Mouse (Mus musculus) embryonic facial prominence, embryonic 11.5 days (tissue): ENCODE results near the gene Kpnb1. TPM values are rescaled to one million over a fixed set of nuclear protein-coding genes. Genes with fewer than 3 reads are reported as not detected.

Experiments
- ATAC-seq: fragments of 200-750 bp; cut with Nextera tagmentation; replicated peaks from 2 replicates; pipeline ENCODE4 v1.8.0; 2017; ENCODE audit warnings: low read depth; ENCODE audit not compliant: insufficient number of reproducible peaks, low FRiP score, low TSS enrichment
- DNase-seq: peaks from one replicate; pipeline ENCODE4 v3.0.0-alpha.2; 2015; ENCODE audit warnings: low spot score
- H3K27ac ChIP-seq: fragments of 300-500 bp; sonication (generic); replicated peaks from 2 replicates; pipeline ENCODE4 v1.5.1; 2014; ENCODE audit warnings: mild to moderate bottlenecking, low read depth, low read length, control low read depth
- H3K27me3 ChIP-seq: fragments of 300-500 bp; sonication (generic); 2 replicates; pipeline ENCODE4 v1.6.1; 2014; ENCODE audit warnings: mild to moderate bottlenecking, low read length, moderate library complexity, mixed read lengths; ENCODE audit not compliant: control insufficient read depth, insufficient read depth
- H3K36me3 ChIP-seq: fragments of 300-500 bp; sonication (generic); replicated peaks from 2 replicates; pipeline ENCODE4 v1.6.1; 2014; ENCODE audit warnings: low read depth, mild to moderate bottlenecking, low read length, moderate library complexity, mixed read lengths; ENCODE audit not compliant: control insufficient read depth, insufficient read depth
- H3K4me1 ChIP-seq: fragments of 300-500 bp; sonication (generic); 2 replicates; pipeline ENCODE4 v1.6.1; 2014; ENCODE audit warnings: low read length, mixed read lengths; ENCODE audit not compliant: control insufficient read depth, insufficient read depth
- H3K4me2 ChIP-seq: fragments of 300-500 bp; sonication (generic); 2 replicates; pipeline ENCODE4 v1.6.1; 2014; ENCODE audit warnings: low read depth, mild to moderate bottlenecking, control low read depth, low read length, moderate library complexity
- H3K4me3 ChIP-seq: fragments of 300-500 bp; sonication (generic); 2 replicates; pipeline ENCODE4 v1.5.1; 2014; ENCODE audit warnings: low read depth, low read length, control low read depth
- H3K9ac ChIP-seq: fragments of 300-500 bp; sonication (generic); replicated peaks from 2 replicates; pipeline ENCODE4 v1.6.1; 2014; ENCODE audit warnings: mild to moderate bottlenecking, control low read depth, low read length
- H3K9me3 ChIP-seq: fragments of 300-500 bp; sonication (generic); replicated peaks from 2 replicates; pipeline ENCODE4 v1.6.1; 2016; ENCODE audit warnings: mild to moderate bottlenecking, low read length, inconsistent platforms, mixed read lengths; ENCODE audit not compliant: control insufficient read depth
- WGBS: fragments of 180-500 bp; shearing (Covaris S2); extraction: QIAGEN DNeasy Blood & Tissue Kit; methylation state at CpG from one replicate; pipeline ENCODE4 v1.1.7; 2014; 5-methylcytosine and 5-hydroxymethylcytosine counted together
- polyA plus RNA-seq: library from polyadenylated mRNA; unstranded; fragments of >200 nt; fragmentation: Nextera tagmentation; extraction: Ambion mirVana; gene quantifications from 2 replicates; pipeline ENCODE4 v1.2.1, GENCODE M21; 2014

The Kpnb1 gene
- polyA plus RNA-seq, 1 experiment from 2014 or later: 103 TPM

DNA sequence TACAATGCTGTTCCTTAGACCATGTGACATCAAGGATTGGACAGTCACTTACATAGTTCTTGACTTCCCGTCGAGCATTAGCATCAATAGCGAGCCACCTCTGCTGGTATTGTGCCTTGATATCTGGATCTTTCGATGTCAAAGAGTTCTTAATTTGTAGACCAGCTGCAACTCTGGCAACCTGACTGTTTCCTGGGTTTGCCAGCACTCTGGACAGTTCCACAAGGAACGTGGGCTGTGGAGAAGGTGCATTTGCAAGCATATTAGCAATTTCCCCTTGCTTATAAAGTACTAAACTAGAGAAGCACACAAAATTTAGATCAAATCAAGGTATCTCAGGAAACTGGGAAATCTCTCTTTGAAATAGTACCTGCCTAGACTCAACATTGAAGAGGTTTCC is 2.8 kb downstream of the Kpnb1 start:
- no peak overlapping the region for H3K27ac ChIP-seq
- ATAC-seq (no peak), DNase-seq (no peak)
- WGBS: 77% methylated on average over 5 of the region's 5 CpGs
- H3K9ac ChIP-seq: no peak overlapping the region
- H3K4me3 ChIP-seq: no peak overlapping the region
- no peaks in the 10 kb centered on the region for H3K9me3 ChIP-seq
- H3K4me2 ChIP-seq: no peak overlapping the region
- peaks cover 18% of the 10 kb centered on the region for H3K36me3 ChIP-seq
- no peaks in the 10 kb centered on the region for H3K27me3 ChIP-seq
- H3K4me1 ChIP-seq: no peaks in the 10 kb centered on the region; the same call in 1 of the 2 replicates

- Histone ChIP-seq H3K9me3 (no peaks in the 10 kb centered on the region), H3K27me3 (no peaks in the 10 kb centered on the region), H3K36me3 (peaks cover 22% of the 10 kb centered on the region), H3K27ac (no peak overlapping the region), H3K4me2 (no peak overlapping the region), H3K4me1 (no peaks in the 10 kb centered on the region; the same call in 1 of the 2 replicates), H3K4me3 (no peak overlapping the region), H3K9ac (no peak overlapping the region)
- ATAC-seq (no peak), DNase-seq (no peak)
- WGBS: 88% methylated on average over 3 of the region's 3 CpGs
Measured at GRCm38 (mm10) chr11:97182446-97182845, 5.2 kb downstream of the Kpnb1 start.

DNA sequence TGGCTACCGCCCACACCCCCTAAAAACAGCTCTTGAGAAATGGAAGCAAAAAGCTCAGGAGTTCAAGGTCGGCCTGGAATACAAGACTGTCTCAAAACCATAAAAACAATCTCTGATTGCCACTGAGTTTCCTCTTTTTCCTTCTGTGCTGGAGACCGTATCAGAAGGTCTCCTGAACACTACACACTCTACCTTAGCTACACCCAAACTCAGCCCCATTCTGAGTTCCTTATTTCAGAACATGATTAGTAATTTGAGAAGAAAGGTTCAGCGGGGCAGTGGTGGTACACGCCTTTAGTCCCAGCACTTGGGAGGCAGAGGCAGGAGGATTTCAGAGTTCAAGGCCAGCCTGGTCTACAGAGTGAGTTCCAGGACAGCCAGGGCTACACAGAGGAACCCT is 6.6 kb downstream of the Kpnb1 start:
- Histone ChIP-seq H3K9me3 (no peaks in the 10 kb centered on the region), H3K27me3 (no peaks in the 10 kb centered on the region), H3K4me1 (no peaks in the 10 kb centered on the region; the same call in 1 of the 2 replicates), H3K4me3 (no peak overlapping the region), H3K9ac (no peak overlapping the region), H3K36me3 (peaks cover 24% of the 10 kb centered on the region), H3K27ac (no peak overlapping the region), H3K4me2 (no peak overlapping the region)
- ATAC-seq: no peak
- DNase-seq: no peak
- WGBS: 84% methylated on average over 5 of the region's 5 CpGs

DNA sequence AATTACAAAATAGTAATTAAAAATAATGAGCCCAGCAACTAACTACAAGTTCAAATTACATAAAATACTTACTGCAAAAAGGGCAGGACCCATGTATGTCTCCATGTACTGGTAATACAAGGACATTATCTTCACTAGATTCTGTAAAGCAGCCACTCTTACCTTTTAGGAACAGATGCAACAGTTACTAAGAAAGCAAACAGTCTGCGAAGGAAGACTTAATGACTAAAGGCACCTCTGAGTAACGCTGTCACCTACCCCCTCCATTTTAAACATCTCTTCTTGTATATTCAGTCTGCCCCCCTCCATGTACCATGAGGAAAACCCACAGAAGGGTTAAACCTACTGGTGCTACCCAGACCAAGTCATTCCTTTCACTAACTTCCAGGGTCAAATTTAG is 9.5 kb downstream of the Kpnb1 start:
- Histone ChIP-seq H3K4me1 (no peaks in the 10 kb centered on the region), H3K27me3 (no peaks in the 10 kb centered on the region), H3K27ac (no peak overlapping the region), H3K36me3 (peaks cover 37% of the 10 kb centered on the region), H3K9ac (no peak overlapping the region), H3K9me3 (no peaks in the 10 kb centered on the region), H3K4me2 (no peak overlapping the region), H3K4me3 (no peak overlapping the region)
- no peak for DNase-seq
- ATAC-seq: no peak
- WGBS: 95% methylated on average over 2 of the region's 2 CpGs

GRCm38 (mm10) chr11:97176851-97177250 is 10.8 kb downstream of the Kpnb1 start:
- no peaks in the 10 kb centered on the region for H3K27me3 ChIP-seq
- DNase-seq (peak; percentile 76), ATAC-seq (no peak)
- no peak overlapping the region for H3K4me2 ChIP-seq
- peaks cover 42% of the 10 kb centered on the region for H3K36me3 ChIP-seq
- H3K9me3 ChIP-seq: no peaks in the 10 kb centered on the region
- 63% methylated on average over 3 of the region's 3 CpGs for WGBS
- no peak overlapping the region for H3K9ac ChIP-seq
- H3K4me1 ChIP-seq: no peaks in the 10 kb centered on the region
- no peak overlapping the region for H3K27ac ChIP-seq
- no peak overlapping the region for H3K4me3 ChIP-seq

DNA sequence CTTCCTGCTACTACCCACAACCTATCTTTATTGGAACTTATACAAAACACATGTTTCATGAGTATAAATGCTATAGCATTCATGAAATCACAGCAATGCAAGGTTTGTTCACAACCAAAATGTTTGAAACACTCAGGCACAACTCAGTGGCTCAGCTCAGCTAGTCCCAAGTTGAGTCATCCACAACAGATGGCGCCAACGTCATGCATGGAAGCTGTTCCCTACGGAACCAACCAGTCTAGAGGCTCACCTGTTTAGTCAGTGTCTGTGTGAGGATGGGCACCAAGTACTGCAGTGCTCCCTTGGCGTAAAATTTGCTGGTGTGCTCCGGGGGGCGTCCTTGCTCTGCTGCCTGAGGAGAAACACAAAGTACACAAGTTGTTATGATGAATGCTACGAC is 12.2 kb downstream of the Kpnb1 start:
- 95% methylated on average over 7 of the region's 7 CpGs for WGBS
- H3K27me3 ChIP-seq: no peaks in the 10 kb centered on the region
- H3K9ac ChIP-seq: no peak overlapping the region
- H3K4me1 ChIP-seq: no peaks in the 10 kb centered on the region
- ATAC-seq: no peak
- H3K9me3 ChIP-seq: no peaks in the 10 kb centered on the region
- no peak overlapping the region for H3K4me3 ChIP-seq
- DNase-seq: no peak
- peaks cover 37% of the 10 kb centered on the region for H3K36me3 ChIP-seq
- no peak overlapping the region for H3K4me2 ChIP-seq
- no peak overlapping the region for H3K27ac ChIP-seq

DNA sequence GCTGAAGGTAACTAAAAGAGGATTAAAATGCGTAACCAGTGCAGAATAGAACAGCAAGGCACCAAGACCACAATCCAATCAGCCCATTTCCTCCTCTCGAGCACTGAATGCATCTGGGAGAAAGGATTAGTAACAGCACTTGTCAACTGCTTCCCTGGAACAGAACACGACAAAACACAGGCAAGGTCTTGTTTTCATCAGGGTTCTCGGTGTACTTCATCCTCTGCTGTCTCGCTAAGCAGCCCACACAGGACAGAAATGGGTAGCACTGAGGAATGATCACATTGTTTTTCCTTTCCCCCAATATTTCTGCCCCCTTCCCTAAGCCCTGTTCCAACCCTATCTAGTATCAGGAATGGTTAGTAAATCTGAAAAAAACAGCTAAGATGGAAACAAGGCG is 27.3 kb downstream of the Kpnb1 start:
- peaks cover 20% of the 10 kb centered on the region for H3K36me3 ChIP-seq
- DNase-seq: no peak

DNA sequence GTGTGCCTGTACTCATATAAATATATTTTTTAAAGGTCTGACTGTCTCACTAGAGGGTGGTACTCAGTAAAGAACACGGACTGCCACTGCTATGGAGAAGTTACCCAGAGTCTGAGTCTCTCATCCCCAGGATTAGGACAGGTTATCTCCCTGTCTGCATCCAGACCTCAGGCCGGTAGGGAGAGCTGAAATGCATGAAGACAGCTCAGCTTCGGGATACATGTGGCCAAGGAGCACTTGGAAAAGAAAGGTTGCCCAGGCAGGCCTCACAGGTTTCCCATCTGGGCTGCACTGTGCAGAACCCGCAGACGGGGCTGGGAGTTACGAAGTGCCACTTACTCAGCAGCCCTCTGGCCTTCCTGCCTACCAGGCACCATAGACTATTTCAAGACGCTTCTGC is 30.7 kb downstream of the Kpnb1 start:
- Histone ChIP-seq H3K36me3 (peaks cover 4% of the 10 kb centered on the region), H3K4me2 (no peak overlapping the region), H3K9me3 (no peaks in the 10 kb centered on the region), H3K9ac (no peak overlapping the region), H3K27me3 (no peaks in the 10 kb centered on the region), H3K4me1 (no peaks in the 10 kb centered on the region), H3K27ac (no peak overlapping the region), H3K4me3 (no peak overlapping the region)
- DNase-seq (no peak), ATAC-seq (no peak)
- 84% methylated on average over 7 of the region's 7 CpGs for WGBS

More for the DNA sequence above, 27.3 kb downstream of the Kpnb1 start:
- H3K4me2 ChIP-seq: no peak overlapping the region
- H3K27me3 ChIP-seq: no peaks in the 10 kb centered on the region
- WGBS: 77% methylated on average over 6 of the region's 6 CpGs
- H3K9me3 ChIP-seq: no peaks in the 10 kb centered on the region
- no peak overlapping the region for H3K4me3 ChIP-seq
- no peak for ATAC-seq
- no peak overlapping the region for H3K27ac ChIP-seq
- H3K9ac ChIP-seq: no peak overlapping the region
- no peaks in the 10 kb centered on the region for H3K4me1 ChIP-seq
